Mouse (Mus musculus) gastrocnemius, adult 18-20 months (tissue): ENCODE measurements around the gene Tpo. TPM values are rescaled to one million over a fixed set of nuclear protein-coding genes. Genes with fewer than 3 reads are reported as not detected.

Experiments used
- DNase-seq: peaks from one replicate; pipeline ENCODE4 v3.0.0; 2021; ENCODE audit warnings: low spot score
- total RNA-seq, 2 experiments: library from RNA; stranded (reverse); gene quantifications; 2 replicates each; pipeline ENCODE4 v1.2.3; 2021

The Tpo gene
- total RNA-seq, 2 experiments from 2014 or later: not detected

GRCm38 (mm10) chr12:30020447-30020846, 112.0 kb downstream of the Tpo start:
- DNase-seq: no peak

- DNase-seq: no peak
These were observed 115.3 kb downstream of the Tpo start for GRCm38 (mm10) chr12:30017131-30017530.

- DNase-seq: no peak
These were observed 116.9 kb downstream of the Tpo start for GRCm38 (mm10) chr12:30015501-30015900.

GRCm38 (mm10) chr12:30008741-30009140, 123.7 kb downstream of the Tpo start:
- no peak for DNase-seq

- no peak for DNase-seq
These were observed 125.8 kb downstream of the Tpo start for GRCm38 (mm10) chr12:30006586-30006985.

Other genes with a start within 250 kb of the Tpo start
- 1 to 10 TPM; 5.9 to 6.4 TPM for gene Pxdn, start 195.0 kb downstream of the Tpo start, total RNA-seq
- gene Sntg2, start 240.8 kb upstream of the Tpo start, total RNA-seq: under 1 TPM; 0.18 to 0.19 TPM